Mouse (Mus musculus) E14TG2a.4 (cell line): ENCODE results near the gene Rab3d.

ENCODE experiments used
- H3K27me3 ChIP-seq: 2 replicates; pipeline ENCODE4 v1.6.1; 2014; ENCODE audit warnings: low read length, control low read depth; ENCODE audit not compliant: insufficient read depth
- H3K36me3 ChIP-seq: 2 replicates; pipeline ENCODE4 v1.6.1; 2014; ENCODE audit warnings: low read length, control low read depth; ENCODE audit not compliant: insufficient read depth
- H3K4me1 ChIP-seq: replicated peaks from 2 replicates; pipeline ENCODE4 v1.6.1; 2014; ENCODE audit warnings: low read depth, low read length, control low read depth
- H3K4me3 ChIP-seq: replicated peaks from 2 replicates; pipeline ENCODE4 v1.5.1; 2014; ENCODE audit warnings: mild to moderate bottlenecking, low read length
- H3K9me3 ChIP-seq: 2 replicates; pipeline ENCODE4 v1.6.1; 2014; ENCODE audit warnings: low read length, control low read depth
- CTCF ChIP-seq: conservative IDR thresholded peaks from 2 replicates; pipeline ENCODE4 v1.5.1; 2014; ENCODE audit warnings: low read length
- NANOG ChIP-seq: IDR thresholded peaks from 2 replicates; pipeline ENCODE4 v1.6.1; 2014; ENCODE audit warnings: borderline replicate concordance, low read length, mixed read lengths
- POU5F1 ChIP-seq: IDR thresholded peaks from 2 replicates; pipeline ENCODE4 v1.6.1; 2014; ENCODE audit warnings: low read length, borderline replicate concordance

Gene Rab3d

DNA sequence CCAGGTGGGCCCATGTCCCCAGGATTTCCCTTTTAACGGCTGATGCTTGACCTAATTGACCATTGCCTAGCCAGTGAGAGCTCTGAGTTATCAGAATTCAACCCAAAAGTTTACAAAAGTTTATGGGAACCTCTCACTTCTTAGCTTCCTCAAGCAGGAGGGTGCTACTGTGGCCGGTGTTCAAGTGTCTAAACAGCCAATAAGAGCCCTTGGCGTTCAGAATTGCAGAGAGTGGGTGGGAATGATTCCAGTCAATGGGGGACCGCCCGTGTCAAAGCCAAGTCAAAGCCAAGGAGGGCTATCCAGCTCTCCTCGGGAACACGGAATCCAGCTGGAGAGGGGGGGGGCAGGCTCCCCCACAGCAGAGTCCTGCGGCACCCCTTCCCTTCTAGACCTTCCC lies 30.2 kb upstream of the Rab3d start:
- Histone ChIP-seq H3K36me3 (no peaks in the 10 kb centered on the region), H3K27me3 (peaks cover 56% of the 10 kb centered on the region), H3K9me3 (0 out of 2 replicates have a peak, but pooled peaks cover 4% of the 10 kb centered on the region), H3K4me3 (peak overlapping the region; percentile 67), H3K4me1 (peaks cover 41% of the 10 kb centered on the region)
- TF ChIP-seq CTCF = no peak

DNA sequence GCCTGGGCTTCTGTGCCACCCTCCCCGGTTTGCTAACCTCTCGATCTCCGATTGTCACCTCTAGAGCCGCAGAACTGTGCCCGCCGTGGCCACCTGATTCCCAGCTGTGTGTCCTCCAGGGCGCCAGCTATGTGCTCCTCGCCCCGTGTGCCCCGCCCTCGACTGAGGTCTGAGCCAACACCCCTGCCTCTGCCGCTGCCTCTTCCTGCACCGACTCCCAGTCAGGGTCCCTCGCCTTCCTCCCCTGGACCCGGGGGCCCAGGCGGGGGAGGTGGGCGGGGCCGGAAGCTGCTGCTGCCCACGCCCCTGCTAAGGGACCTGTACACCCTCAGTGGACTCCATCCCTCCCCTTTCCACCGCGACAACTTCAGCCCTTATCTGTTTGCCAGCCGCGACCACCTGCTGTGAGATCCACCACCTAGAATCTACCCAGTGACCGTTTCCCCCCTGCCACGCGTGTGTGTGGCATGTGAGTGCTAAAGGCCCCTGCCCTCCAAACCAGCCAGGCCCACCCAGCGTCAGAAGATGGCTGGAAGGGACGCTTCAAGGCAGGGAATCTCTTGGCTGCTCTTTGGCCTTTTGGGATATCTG lies 29.6 kb upstream of the Rab3d start:
- H3K36me3 ChIP-seq = no peaks in the 10 kb centered on the region
- H3K27me3 ChIP-seq = peaks cover 57% of the 10 kb centered on the region
- H3K9me3 ChIP-seq = 0 out of 2 replicates have a peak, but pooled peaks cover 4% of the 10 kb centered on the region
- TF ChIP-seq CTCF (no peak), NANOG (no peak), POU5F1 (no peak)
- peak overlapping the region; percentile 67 for H3K4me3 ChIP-seq
- H3K4me1 ChIP-seq = peaks cover 42% of the 10 kb centered on the region

DNA sequence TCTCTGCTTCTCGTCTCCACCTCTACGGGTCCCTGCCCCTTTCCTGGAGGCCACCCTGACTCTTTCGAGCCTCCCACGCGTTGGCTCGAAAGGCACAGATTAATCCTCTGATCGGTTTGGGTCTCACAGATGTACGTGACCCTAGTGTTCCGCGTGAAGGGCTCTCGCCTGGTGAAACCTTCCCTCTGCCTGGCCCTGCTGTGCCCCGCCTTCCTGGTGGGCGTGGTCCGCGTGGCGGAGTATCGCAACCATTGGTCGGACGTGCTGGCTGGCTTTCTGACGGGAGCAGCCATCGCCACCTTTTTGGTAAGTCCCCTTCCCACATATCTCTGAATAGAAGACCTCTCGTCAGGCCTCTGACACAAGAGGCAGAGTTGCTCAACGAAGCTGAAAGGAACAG lies 26.3 kb upstream of the Rab3d start:
- TF ChIP-seq NANOG (no peak), POU5F1 (no peak), CTCF (no peak)

DNA sequence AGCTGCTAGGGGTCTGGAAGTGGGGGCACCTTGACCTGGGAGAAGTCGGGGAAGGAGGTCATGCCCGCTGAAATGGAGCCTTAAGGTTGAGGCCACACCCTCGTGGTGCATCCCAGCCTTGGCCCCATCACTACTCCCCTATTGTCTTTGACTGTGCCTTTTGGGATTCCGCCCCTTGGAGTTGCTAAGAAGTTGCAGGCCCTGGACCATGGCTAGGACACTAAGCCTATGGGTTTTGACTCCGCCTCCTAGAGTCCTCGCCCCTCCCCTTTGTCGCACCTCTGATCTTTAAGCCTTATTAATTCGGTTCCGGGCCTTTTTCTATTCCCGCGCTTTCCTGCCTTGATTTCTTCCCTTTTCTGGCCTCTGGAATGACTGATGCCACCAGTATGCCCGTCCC lies 25.6 kb upstream of the Rab3d start:
- peaks cover 7% of the 10 kb centered on the region for H3K36me3 ChIP-seq
- no peaks in the 10 kb centered on the region for H3K9me3 ChIP-seq
- H3K4me1 ChIP-seq = peaks cover 41% of the 10 kb centered on the region
- H3K27me3 ChIP-seq = peaks cover 42% of the 10 kb centered on the region
- no peak for TF ChIP-seq CTCF
- no peak for TF ChIP-seq POU5F1
- TF ChIP-seq NANOG = no peak
- H3K4me3 ChIP-seq = peak overlapping the region; percentile 59

More for the DNA sequence above, 26.3 kb upstream of the Rab3d start:
- Histone ChIP-seq H3K4me3 (peak overlapping the region; percentile 59; the same call in 1 of the 2 replicates), H3K9me3 (no peaks in the 10 kb centered on the region), H3K36me3 (peaks cover 7% of the 10 kb centered on the region), H3K27me3 (peaks cover 48% of the 10 kb centered on the region), H3K4me1 (peaks cover 42% of the 10 kb centered on the region)

DNA sequence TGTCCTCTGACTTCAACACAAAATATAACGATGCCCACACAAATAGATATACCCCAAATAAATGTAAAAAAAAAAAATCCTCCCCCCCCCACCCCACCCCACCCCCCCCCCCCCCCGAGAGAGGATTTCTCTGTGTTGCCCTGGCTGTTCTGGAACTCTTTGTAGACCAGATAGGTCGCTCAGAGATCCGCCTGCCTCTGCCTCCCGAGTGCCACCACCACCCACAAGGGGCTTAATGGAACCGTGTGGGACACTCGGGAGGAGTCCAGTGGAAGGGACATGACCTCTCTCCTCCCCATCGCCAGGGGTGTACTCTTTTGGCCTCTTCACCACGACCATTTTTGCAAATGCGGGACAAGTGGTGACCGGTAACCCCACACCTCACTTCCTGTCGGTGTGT lies 25.1 kb upstream of the Rab3d start:
- Histone ChIP-seq H3K27me3 (peaks cover 40% of the 10 kb centered on the region), H3K4me1 (peaks cover 35% of the 10 kb centered on the region), H3K4me3 (peak overlapping the region; percentile 59), H3K36me3 (peaks cover 7% of the 10 kb centered on the region), H3K9me3 (no peaks in the 10 kb centered on the region)
- no peak for TF ChIP-seq CTCF
- no peak for TF ChIP-seq NANOG
- no peak for TF ChIP-seq POU5F1

DNA sequence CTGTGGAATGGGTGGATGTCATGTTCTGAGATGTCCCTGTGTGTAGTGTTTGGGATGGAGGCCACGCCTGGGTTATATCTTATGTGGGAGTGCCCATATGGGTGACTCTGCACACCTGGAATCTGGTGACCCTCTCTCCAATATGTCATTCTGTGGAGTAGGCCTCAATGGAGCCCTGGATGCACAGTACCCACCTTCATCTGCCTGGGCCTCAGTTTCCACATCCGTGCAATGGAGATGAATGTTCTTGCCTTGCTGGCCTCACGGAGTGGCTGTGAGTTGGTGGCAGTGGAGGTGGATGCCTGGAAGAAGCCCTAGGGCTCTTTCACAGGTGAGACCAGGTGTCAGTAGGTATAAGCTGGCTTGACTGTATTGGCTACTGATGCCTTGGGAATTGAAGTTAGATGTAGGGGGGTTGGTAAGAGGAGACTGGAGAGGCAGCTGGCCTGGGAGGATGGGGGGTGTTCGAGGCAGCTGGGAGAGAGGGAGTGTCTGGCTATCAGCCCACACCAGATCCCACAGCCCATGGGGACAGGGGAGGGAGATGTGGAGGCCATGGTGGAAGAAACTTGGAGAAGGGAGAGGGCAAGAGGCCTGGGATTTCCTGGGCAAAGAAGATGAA lies 20.4 kb upstream of the Rab3d start:
- H3K9me3 ChIP-seq = no peaks in the 10 kb centered on the region
- no peak overlapping the region for H3K4me3 ChIP-seq
- peaks cover 22% of the 10 kb centered on the region for H3K27me3 ChIP-seq
- TF ChIP-seq CTCF (no peak), POU5F1 (no peak), NANOG (no peak)
- peaks cover 12% of the 10 kb centered on the region for H3K36me3 ChIP-seq
- peaks cover 23% of the 10 kb centered on the region for H3K4me1 ChIP-seq

DNA sequence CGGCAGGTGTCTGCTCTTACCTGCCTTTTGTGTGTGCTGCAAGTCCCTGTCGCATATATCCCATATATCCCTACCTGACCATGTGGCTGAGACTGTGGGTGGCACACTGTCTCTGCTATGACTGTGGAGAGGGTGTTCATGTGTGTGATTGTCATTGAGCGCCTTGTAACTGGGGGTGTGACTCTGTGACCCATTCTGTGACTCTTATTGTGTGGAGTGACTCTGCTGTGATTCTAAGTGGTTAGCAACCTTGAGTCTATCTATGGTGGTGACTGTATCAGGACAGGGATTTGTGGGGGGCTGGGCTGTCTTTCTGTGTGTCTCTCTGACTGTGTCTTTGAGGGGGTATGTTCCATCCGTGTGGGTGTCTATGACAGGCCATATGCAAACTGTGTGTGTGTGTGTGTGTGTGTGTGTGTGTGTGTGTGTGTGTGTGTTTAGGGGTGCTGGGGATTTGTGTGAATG lies 19.8 kb upstream of the Rab3d start:
- peaks cover 12% of the 10 kb centered on the region for H3K36me3 ChIP-seq
- TF ChIP-seq NANOG (no peak), CTCF (no peak), POU5F1 (no peak)
- no peak overlapping the region for H3K4me3 ChIP-seq
- no peaks in the 10 kb centered on the region for H3K9me3 ChIP-seq
- H3K27me3 ChIP-seq = peaks cover 19% of the 10 kb centered on the region
- H3K4me1 ChIP-seq = peaks cover 26% of the 10 kb centered on the region

DNA sequence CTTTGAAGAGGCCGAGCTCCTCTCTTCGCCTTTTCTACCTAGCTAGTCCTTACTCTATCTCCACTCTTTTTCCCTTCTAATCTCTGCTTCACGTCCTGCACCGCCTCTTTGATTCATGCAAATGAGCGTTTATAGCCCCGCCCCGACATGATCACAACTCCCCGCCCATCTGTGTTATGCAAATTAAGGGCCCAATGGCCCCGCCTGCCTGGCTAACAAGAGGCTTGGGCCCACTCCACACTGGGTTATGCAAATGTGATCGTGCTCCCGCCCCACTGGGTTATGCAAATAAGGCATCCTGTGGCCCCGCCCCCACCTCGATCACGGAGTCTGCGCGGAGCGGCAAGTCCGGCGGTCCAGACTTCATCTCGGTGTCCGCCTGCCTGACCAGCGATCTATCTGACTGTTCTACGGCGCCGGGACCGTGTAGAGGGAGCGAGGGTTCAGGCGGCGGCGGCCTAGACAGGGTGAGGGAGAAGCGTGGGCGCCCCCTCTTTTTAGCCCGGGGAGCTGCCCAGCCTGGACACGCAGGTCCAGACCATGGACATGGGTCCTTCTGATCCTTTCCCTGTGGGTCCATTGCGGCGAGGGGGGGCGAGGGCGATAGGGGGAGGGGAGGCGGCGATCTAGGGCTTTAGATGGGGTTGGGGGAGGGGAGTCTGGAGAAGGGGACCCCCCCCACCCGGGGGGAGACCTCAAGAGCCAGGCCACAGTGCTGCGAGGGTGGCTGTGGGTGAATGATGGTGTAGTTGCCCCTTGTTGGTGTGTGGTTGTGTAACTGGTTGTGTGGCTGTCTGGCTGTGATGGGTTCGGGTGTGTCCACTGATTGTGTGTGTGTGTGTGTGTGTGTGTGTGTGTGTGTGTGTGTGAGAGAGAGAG lies 18.9 kb upstream of the Rab3d start, which contains the start of gene Plppr2:
Gene Plppr2 (plus strand): TSS at position 342 of the 879 bp plus-strand sequence.
- peaks cover 12% of the 10 kb centered on the region for H3K36me3 ChIP-seq
- H3K4me3 ChIP-seq = peak within 1 kb of the TSS; percentile 88
- TF ChIP-seq CTCF (no peak), POU5F1 (no peak), NANOG (no peak)
- H3K4me1 ChIP-seq = peaks cover 29% of the 10 kb centered on the region
- no peaks in the 10 kb centered on the region for H3K9me3 ChIP-seq
- H3K27me3 ChIP-seq = peaks cover 19% of the 10 kb centered on the region
